Mouse (Mus musculus) limb, embryonic 15.5 days (tissue): ENCODE results near the gene Tmem38b. TPM values are rescaled to one million over a fixed set of nuclear protein-coding genes. Genes with fewer than 3 reads are reported as not detected.

Source experiments
- ATAC-seq: fragments of 200-750 bp; cut with Nextera tagmentation; 2 replicates; pipeline ENCODE4 v1.8.0; 2017; ENCODE audit warnings: low read depth, moderate TSS enrichment; ENCODE audit not compliant: insufficient number of reproducible peaks, low FRiP score, low TSS enrichment
- H3K27ac ChIP-seq: fragments of 300-500 bp; sonication (generic); 2 replicates; pipeline ENCODE4 v1.5.1; 2015; ENCODE audit warnings: moderate library complexity, mild to moderate bottlenecking, inconsistent platforms
- H3K27me3 ChIP-seq: fragments of 300-500 bp; sonication (generic); 2 replicates; pipeline ENCODE4 v1.6.1; 2015; ENCODE audit warnings: inconsistent platforms
- H3K36me3 ChIP-seq: fragments of 300-500 bp; sonication (generic); 2 replicates; pipeline ENCODE4 v1.6.1; 2015; ENCODE audit warnings: inconsistent platforms
- H3K4me1 ChIP-seq: fragments of 300-500 bp; sonication (generic); 2 replicates; pipeline ENCODE4 v1.6.1; 2015; ENCODE audit warnings: inconsistent platforms
- H3K4me2 ChIP-seq: fragments of 300-500 bp; sonication (generic); 2 replicates; pipeline ENCODE4 v1.6.1; 2015; ENCODE audit warnings: mild to moderate bottlenecking, inconsistent platforms
- H3K4me3 ChIP-seq: fragments of 300-500 bp; sonication (generic); 2 replicates; pipeline ENCODE4 v1.5.1; 2015; ENCODE audit warnings: mild to moderate bottlenecking, inconsistent platforms
- H3K9ac ChIP-seq: fragments of 300-500 bp; sonication (generic); 2 replicates; pipeline ENCODE4 v1.6.1; 2015; ENCODE audit warnings: inconsistent platforms
- H3K9me3 ChIP-seq: fragments of 300-500 bp; sonication (generic); 2 replicates; pipeline ENCODE4 v1.6.1; 2016; ENCODE audit warnings: inconsistent platforms
- WGBS: fragments of 180-500 bp; shearing (Covaris S2); methylation state at CpG from one replicate; pipeline ENCODE4 v1.1.7; 2015; 5-methylcytosine and 5-hydroxymethylcytosine counted together
- polyA plus RNA-seq: library from polyadenylated mRNA; unstranded; fragments of >200 nt; fragmentation: Nextera tagmentation; extraction: Ambion mirVana; gene quantifications from 2 replicates; pipeline ENCODE4 v1.2.1, GENCODE M21; 2015

Gene Tmem38b
- polyA plus RNA-seq, 1 experiment from 2014 or later = 9.8 TPM

GRCm38 (mm10) chr4:53832321-53832720 lies 6.5 kb downstream of the Tmem38b start:
- H3K36me3 ChIP-seq = no peaks in the 10 kb centered on the region
- no peaks in the 10 kb centered on the region for H3K27me3 ChIP-seq
- H3K9me3 ChIP-seq = no peaks in the 10 kb centered on the region
- H3K4me1 ChIP-seq = no peaks in the 10 kb centered on the region
- no peak overlapping the region for H3K4me2 ChIP-seq
- no peak for ATAC-seq
- H3K9ac ChIP-seq = no peak overlapping the region
- H3K27ac ChIP-seq = no peak overlapping the region
- 65% methylated on average over 3 of the region's 3 CpGs for WGBS
- no peak overlapping the region for H3K4me3 ChIP-seq

DNA sequence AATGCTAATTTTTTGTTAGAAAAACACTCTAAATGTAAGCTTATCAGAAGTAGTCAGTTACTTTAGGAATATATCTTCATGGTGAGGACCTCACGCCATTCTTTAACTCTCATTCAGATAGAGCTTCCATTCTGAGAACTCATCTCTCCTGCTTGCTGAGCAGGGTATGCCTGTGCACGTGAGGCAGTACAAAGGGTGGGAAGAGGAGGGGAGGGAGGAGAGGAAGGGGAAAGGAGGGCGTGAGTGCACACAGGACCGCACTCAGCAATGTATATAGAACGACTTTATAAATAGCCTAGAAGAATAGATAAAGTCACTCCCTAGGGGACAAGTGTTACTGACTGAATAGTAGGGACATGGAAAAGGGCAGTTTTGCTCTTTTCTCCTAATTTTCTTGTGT lies 11.1 kb downstream of the Tmem38b start:
- Histone ChIP-seq H3K4me2 (no peak overlapping the region), H3K9me3 (no peaks in the 10 kb centered on the region), H3K9ac (no peak overlapping the region), H3K27me3 (no peaks in the 10 kb centered on the region), H3K4me3 (no peak overlapping the region), H3K4me1 (peaks cover 8% of the 10 kb centered on the region), H3K36me3 (no peaks in the 10 kb centered on the region), H3K27ac (no peak overlapping the region)
- ATAC-seq = no peak
- 44% methylated on average over 5 of the region's 5 CpGs for WGBS

DNA sequence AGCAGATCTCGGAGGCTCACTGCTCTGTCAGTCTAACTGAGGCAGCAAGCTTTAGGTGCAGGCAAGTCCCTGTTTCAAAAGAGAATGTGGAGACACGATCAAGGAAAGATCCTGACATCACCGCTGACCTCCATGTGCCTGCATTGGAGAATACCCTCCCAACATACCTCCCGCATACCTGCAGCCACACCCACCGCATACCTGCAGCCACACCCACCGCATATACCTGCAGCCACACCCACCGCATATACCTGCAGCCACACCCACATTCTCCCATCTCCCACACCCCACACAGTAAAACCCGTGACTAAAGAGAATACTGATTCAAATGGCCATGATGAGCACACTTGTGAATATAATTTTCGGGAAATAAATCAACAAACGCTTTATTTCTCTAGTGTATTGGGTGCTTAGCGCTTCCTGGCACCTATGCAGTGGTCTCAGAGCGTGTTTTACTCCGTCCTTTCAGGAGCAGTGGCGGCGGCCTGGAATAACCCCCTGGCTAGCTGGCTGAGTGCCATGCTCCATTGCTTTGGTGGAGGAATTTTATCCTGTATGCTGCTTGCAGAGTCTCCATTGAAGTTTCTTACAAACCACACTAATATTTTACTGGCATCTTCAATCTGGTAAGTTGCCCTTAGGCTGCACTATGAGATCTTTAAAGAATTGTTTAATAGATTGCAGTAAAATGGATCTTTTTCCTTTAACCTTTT lies 14.5 kb downstream of the Tmem38b start:
- H3K4me2 ChIP-seq = no peak overlapping the region

GRCm38 (mm10) chr4:53843553-53843952 lies 17.7 kb downstream of the Tmem38b start:
- Histone ChIP-seq H3K4me1 (peaks cover 8% of the 10 kb centered on the region), H3K27me3 (no peaks in the 10 kb centered on the region), H3K4me3 (no peak overlapping the region), H3K9ac (no peak overlapping the region), H3K4me2 (no peak overlapping the region), H3K27ac (no peak overlapping the region), H3K9me3 (no peaks in the 10 kb centered on the region), H3K36me3 (no peaks in the 10 kb centered on the region)
- ATAC-seq = no peak
- 62% methylated on average over 8 of the region's 8 CpGs for WGBS

More for the DNA sequence above, 14.5 kb downstream of the Tmem38b start:
- 69% methylated on average over 15 of the region's 15 CpGs for WGBS
- Histone ChIP-seq H3K27me3 (no peaks in the 10 kb centered on the region), H3K9me3 (no peaks in the 10 kb centered on the region), H3K4me3 (no peak overlapping the region), H3K27ac (no peak overlapping the region), H3K9ac (no peak overlapping the region), H3K4me1 (peaks cover 8% of the 10 kb centered on the region), H3K36me3 (no peaks in the 10 kb centered on the region)
- no peak for ATAC-seq

DNA sequence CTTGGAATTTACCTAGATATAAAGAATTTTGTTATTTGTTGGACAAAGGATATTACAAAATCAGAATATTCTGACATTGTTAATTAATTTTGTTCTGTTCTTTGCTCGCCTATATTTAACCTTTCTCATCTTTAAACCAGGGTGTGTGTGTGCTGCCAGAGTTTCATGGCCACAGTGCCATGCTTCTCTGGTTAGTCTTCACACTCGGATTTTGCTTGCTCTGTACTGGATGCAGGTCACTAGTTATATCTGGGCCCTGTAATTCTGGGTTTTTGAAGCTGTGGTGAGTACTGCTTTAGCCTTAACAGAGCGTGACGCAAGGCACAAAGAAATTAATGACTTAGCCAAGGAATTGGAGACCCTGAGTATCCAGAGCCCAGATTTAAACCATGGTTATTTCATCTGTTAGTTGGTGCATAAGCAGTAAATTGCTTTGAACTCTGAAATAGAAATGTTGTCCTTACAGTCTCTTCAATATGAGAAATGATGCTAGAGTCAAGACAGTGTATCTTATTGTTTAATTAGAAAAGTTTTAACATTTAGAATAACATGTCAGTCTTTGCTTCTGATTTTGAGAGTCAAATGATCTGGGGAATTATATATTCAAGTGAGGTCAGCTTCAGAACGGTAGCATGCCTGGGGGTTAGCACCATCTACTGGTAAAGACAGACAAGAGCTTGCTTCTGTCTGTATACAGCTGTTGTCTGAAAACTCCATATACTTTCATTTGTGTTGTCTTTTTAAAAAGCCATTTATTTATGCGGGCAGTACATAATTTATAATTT lies 19.2 kb downstream of the Tmem38b start:
- 55% methylated on average over 6 of the region's 6 CpGs for WGBS
- Histone ChIP-seq H3K36me3 (no peaks in the 10 kb centered on the region), H3K4me3 (no peak overlapping the region), H3K4me2 (no peak overlapping the region), H3K9me3 (no peaks in the 10 kb centered on the region), H3K4me1 (peaks cover 5% of the 10 kb centered on the region), H3K27ac (no peak overlapping the region), H3K9ac (no peak overlapping the region), H3K27me3 (no peaks in the 10 kb centered on the region)
- ATAC-seq = no peak

DNA sequence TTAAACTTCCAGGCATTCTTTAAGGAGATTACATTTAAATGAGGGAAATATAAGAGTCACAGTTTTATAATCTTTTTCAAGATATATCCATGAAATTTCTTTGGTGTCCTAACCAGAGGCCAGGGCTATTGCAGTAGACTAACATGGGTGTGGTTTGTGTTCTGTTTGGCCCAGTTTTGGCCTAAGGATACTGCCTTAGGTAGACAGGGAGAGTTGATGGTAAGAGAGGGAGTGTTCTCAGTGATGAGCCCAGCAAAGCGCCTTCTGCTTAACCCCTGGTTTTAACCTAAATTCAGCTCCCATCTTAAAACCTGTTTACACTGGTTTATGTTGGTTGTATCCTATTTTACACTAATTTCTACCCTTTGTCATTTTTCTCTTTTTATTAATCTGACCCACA lies 19.8 kb downstream of the Tmem38b start:
- H3K27ac ChIP-seq = no peak overlapping the region
- no peak overlapping the region for H3K4me2 ChIP-seq
- H3K9me3 ChIP-seq = no peaks in the 10 kb centered on the region
- H3K27me3 ChIP-seq = no peaks in the 10 kb centered on the region
- no peak overlapping the region for H3K4me3 ChIP-seq
- no peak for ATAC-seq
- H3K9ac ChIP-seq = no peak overlapping the region
- 0 out of 2 replicates have a peak, but pooled peaks cover 2% of the 10 kb centered on the region for H3K36me3 ChIP-seq
- 93% methylated on average over 1 of the region's 1 CpGs for WGBS
- H3K4me1 ChIP-seq = no peaks in the 10 kb centered on the region

DNA sequence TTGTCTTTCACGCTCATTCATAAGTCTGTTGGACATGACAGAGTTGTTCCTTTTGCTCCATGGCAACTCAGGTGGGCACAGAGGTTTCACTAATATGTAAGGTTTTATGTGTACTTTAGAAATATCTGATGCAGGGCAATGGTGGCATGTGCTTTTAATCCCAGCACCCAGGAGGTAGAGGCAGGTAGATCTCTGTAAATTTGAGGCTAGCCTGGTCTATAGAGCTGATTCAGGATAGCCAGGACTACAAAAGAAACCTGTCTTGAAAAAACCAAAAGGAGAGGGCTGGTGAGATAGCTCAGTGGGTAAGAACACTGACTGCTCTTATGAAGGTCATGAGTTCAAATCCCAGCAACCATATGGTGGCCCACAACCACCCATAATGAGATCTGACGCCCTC lies 20.5 kb downstream of the Tmem38b start:
- H3K9me3 ChIP-seq = no peaks in the 10 kb centered on the region
- ATAC-seq = no peak
- H3K27me3 ChIP-seq = no peaks in the 10 kb centered on the region
- H3K4me2 ChIP-seq = no peak overlapping the region
- 0 out of 2 replicates have a peak, but pooled peaks cover 3% of the 10 kb centered on the region for H3K36me3 ChIP-seq
- 70% methylated on average over 2 of the region's 2 CpGs for WGBS
- no peaks in the 10 kb centered on the region for H3K4me1 ChIP-seq
- no peak overlapping the region for H3K9ac ChIP-seq
- H3K27ac ChIP-seq = no peak overlapping the region
- no peak overlapping the region for H3K4me3 ChIP-seq

GRCm38 (mm10) chr4:53847541-53847940 lies 21.7 kb downstream of the Tmem38b start:
- Histone ChIP-seq H3K9ac (no peak overlapping the region), H3K4me3 (no peak overlapping the region), H3K9me3 (no peaks in the 10 kb centered on the region), H3K4me1 (no peaks in the 10 kb centered on the region), H3K36me3 (0 out of 2 replicates have a peak, but pooled peaks cover 3% of the 10 kb centered on the region), H3K27ac (no peak overlapping the region), H3K4me2 (no peak overlapping the region), H3K27me3 (no peaks in the 10 kb centered on the region)
- 89% methylated on average over 4 of the region's 4 CpGs for WGBS
- ATAC-seq = no peak

GRCm38 (mm10) chr4:53848308-53848707 lies 22.5 kb downstream of the Tmem38b start:
- no peak overlapping the region for H3K4me3 ChIP-seq
- H3K9me3 ChIP-seq = no peaks in the 10 kb centered on the region
- H3K4me1 ChIP-seq = no peaks in the 10 kb centered on the region
- no peak for ATAC-seq
- H3K4me2 ChIP-seq = no peak overlapping the region
- no peaks in the 10 kb centered on the region for H3K27me3 ChIP-seq
- 95% methylated on average over 3 of the region's 3 CpGs for WGBS
- no peak overlapping the region for H3K9ac ChIP-seq
- H3K27ac ChIP-seq = no peak overlapping the region
- 0 out of 2 replicates have a peak, but pooled peaks cover 3% of the 10 kb centered on the region for H3K36me3 ChIP-seq

- H3K9ac ChIP-seq = no peak overlapping the region
- H3K4me3 ChIP-seq = no peak overlapping the region
- H3K9me3 ChIP-seq = no peaks in the 10 kb centered on the region
- no peaks in the 10 kb centered on the region for H3K4me1 ChIP-seq
- no peaks in the 10 kb centered on the region for H3K27me3 ChIP-seq
- WGBS = 88% methylated on average over 8 of the region's 8 CpGs
- no peak overlapping the region for H3K27ac ChIP-seq
- ATAC-seq = no peak
- 0 out of 2 replicates have a peak, but pooled peaks cover 3% of the 10 kb centered on the region for H3K36me3 ChIP-seq
- H3K4me2 ChIP-seq = no peak overlapping the region
Observed at GRCm38 (mm10) chr4:53848816-53849215, 23.0 kb downstream of the Tmem38b start.

- Histone ChIP-seq H3K9me3 (no peaks in the 10 kb centered on the region), H3K4me2 (no peak overlapping the region), H3K27ac (no peak overlapping the region), H3K4me3 (no peak overlapping the region), H3K9ac (no peak overlapping the region), H3K27me3 (no peaks in the 10 kb centered on the region), H3K36me3 (0 out of 2 replicates have a peak, but pooled peaks cover 6% of the 10 kb centered on the region), H3K4me1 (no peaks in the 10 kb centered on the region)
- WGBS = no CpG with 5 or more reads among the region's 1 CpGs
- ATAC-seq = no peak
Observed at GRCm38 (mm10) chr4:53849804-53850203, 24.0 kb downstream of the Tmem38b start.

DNA sequence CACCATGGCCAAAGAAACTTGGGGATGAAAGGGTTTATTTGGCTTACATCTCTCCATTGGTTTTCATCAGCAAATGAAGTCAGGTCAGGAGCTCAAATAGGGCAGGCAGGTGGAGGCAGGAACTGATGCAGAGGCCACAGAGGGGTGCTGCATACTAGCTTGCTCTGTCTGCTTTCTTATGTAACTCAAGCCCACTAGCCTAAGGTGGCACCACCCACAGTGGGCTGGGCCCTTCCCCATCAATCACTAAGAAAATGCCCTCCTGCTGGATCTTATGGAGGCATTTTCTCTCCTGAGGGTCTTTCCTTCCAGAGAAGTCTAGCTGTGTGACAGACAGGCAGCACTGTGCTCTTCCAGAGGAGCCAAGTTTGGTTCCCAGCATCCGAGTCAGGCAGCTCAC lies 27.5 kb downstream of the Tmem38b start:
- Histone ChIP-seq H3K27me3 (no peaks in the 10 kb centered on the region), H3K9ac (no peak overlapping the region), H3K4me2 (no peak overlapping the region), H3K9me3 (no peaks in the 10 kb centered on the region), H3K27ac (no peak overlapping the region), H3K4me3 (no peak overlapping the region), H3K36me3 (0 out of 2 replicates have a peak, but pooled peaks cover 6% of the 10 kb centered on the region), H3K4me1 (no peaks in the 10 kb centered on the region)
- 92% methylated on average over 1 of the region's 1 CpGs for WGBS
- no peak for ATAC-seq
